Mouse (Mus musculus) neutrophil, adult 59 days (primary cell): Measurements from ENCODE around the gene Tubd1. TPM values are rescaled to one million over a fixed set of nuclear protein-coding genes. Genes with fewer than 3 reads are reported as not detected.

Source experiments
- total RNA-seq, 2 experiments: library from RNA; stranded (reverse); gene quantifications; 1 replicate in 1 of 2; 2 replicates in 1 of 2; pipeline ENCODE4 v1.2.4; 2023

Tubd1 gene
- 1 to 10 TPM; 3.4 to 4.6 TPM for total RNA-seq

GRCm38 (mm10) chr11:86544639-86545299 lies at the start of gene Tubd1, which contains the start of gene Rps6kb1:
TSS of gene Tubd1 (plus strand) at chr11:86544991.
TSS of gene Rps6kb1 (minus strand) at chr11:86544805.

Other genes with a start within 250 kb of the Tubd1 start
- gene Med13, start 187.4 kb upstream of the Tubd1 start, total RNA-seq = 10 to 100 TPM; 55.2 to 58.2 TPM
- 10 to 100 TPM; 22.7 to 33.7 TPM for gene Rnft1, start 60.3 kb upstream of the Tubd1 start, total RNA-seq
- 10 to 100 TPM; 27.2 to 27.6 TPM for gene Rps6kb1, start 186 bp upstream of the Tubd1 start, total RNA-seq
- gene Vmp1, start 138.8 kb downstream of the Tubd1 start, total RNA-seq = 10 to 100 TPM; 87.3 to 97.8 TPM
- gene Ptrh2, start 139.0 kb downstream of the Tubd1 start, total RNA-seq = 1 to 10 TPM; 3.4 to 3.9 TPM
- 100 to 1,000 TPM; 214 to 229 TPM for gene Cltc, start 212.6 kb downstream of the Tubd1 start, total RNA-seq